Mouse (Mus musculus) forebrain, embryonic 12.5 days (tissue): ENCODE measurements around the gene Ercc6. TPM values are rescaled to one million over a fixed set of nuclear protein-coding genes. Genes with fewer than 3 reads are reported as not detected.
A peak's percentile ranks its signal among the peaks of the same experiment; 100 is the strongest.

Experiments used
- ATAC-seq: fragments of 200-750 bp; cut with Nextera tagmentation; 2 replicates; pipeline ENCODE4 v1.8.0; 2017; ENCODE audit warnings: moderate TSS enrichment; ENCODE audit not compliant: low FRiP score
- H3K27ac ChIP-seq: fragments of 300-500 bp; sonication (generic); 2 replicates; pipeline ENCODE4 v1.5.1; 2016; ENCODE audit warnings: mild to moderate bottlenecking
- H3K27me3 ChIP-seq: fragments of 300-500 bp; sonication (generic); 2 replicates; pipeline ENCODE4 v1.6.1; 2016; ENCODE audit warnings: mild to moderate bottlenecking
- H3K36me3 ChIP-seq: fragments of 300-500 bp; sonication (generic); replicated peaks from 2 replicates; pipeline ENCODE4 v1.6.1; 2016; ENCODE audit warnings: mild to moderate bottlenecking
- H3K4me1 ChIP-seq: fragments of 300-500 bp; sonication (generic); 2 replicates; pipeline ENCODE4 v1.6.1; 2016
- H3K4me2 ChIP-seq: fragments of 300-500 bp; sonication (generic); 2 replicates; pipeline ENCODE4 v1.6.1; 2016; ENCODE audit warnings: mild to moderate bottlenecking, moderate library complexity
- H3K4me3 ChIP-seq: fragments of 300-500 bp; sonication (generic); replicated peaks from 2 replicates; pipeline ENCODE4 v1.5.1; 2016; ENCODE audit warnings: mild to moderate bottlenecking
- H3K9ac ChIP-seq: fragments of 300-500 bp; sonication (generic); 2 replicates; pipeline ENCODE4 v1.6.1; 2016; ENCODE audit warnings: mild to moderate bottlenecking
- H3K9me3 ChIP-seq: fragments of 300-500 bp; sonication (generic); 2 replicates; pipeline ENCODE4 v1.6.1; 2016
- WGBS: fragments of 180-500 bp; shearing (Covaris S2); methylation state at CpG from one replicate; pipeline ENCODE4 v1.1.7; 2016; 5-methylcytosine and 5-hydroxymethylcytosine counted together
- polyA plus RNA-seq: library from polyadenylated mRNA; unstranded; fragments of >200 nt; fragmentation: Nextera tagmentation; extraction: Ambion mirVana; gene quantifications from 2 replicates; pipeline ENCODE4 v1.2.1, GENCODE M21; 2016

Gene Ercc6
- polyA plus RNA-seq, 1 experiment from 2014 or later: 30.4 TPM

GRCm38 (mm10) chr14:32543075-32543474 is 29.8 kb downstream of the Ercc6 start:
- Histone ChIP-seq H3K27ac (no peak overlapping the region), H3K36me3 (peaks cover 27% of the 10 kb centered on the region), H3K27me3 (no peaks in the 10 kb centered on the region)

GRCm38 (mm10) chr14:32546676-32547075 is 33.4 kb downstream of the Ercc6 start:
- H3K4me2 ChIP-seq: no peak overlapping the region
- H3K27ac ChIP-seq: no peak overlapping the region
- peaks cover 29% of the 10 kb centered on the region for H3K36me3 ChIP-seq
- H3K4me1 ChIP-seq: no peaks in the 10 kb centered on the region
- ATAC-seq: no peak
- no peak overlapping the region for H3K9ac ChIP-seq
- no peaks in the 10 kb centered on the region for H3K27me3 ChIP-seq
- H3K4me3 ChIP-seq: no peak overlapping the region
- no peaks in the 10 kb centered on the region for H3K9me3 ChIP-seq
- 81% methylated on average over 5 of the region's 5 CpGs for WGBS

More at GRCm38 (mm10) chr14:32543075-32543474, 29.8 kb downstream of the Ercc6 start:
- no peaks in the 10 kb centered on the region for H3K4me1 ChIP-seq
- no peak overlapping the region for H3K9ac ChIP-seq
- no peaks in the 10 kb centered on the region for H3K9me3 ChIP-seq
- no peak for ATAC-seq
- no peak overlapping the region for H3K4me3 ChIP-seq
- H3K4me2 ChIP-seq: no peak overlapping the region

- 80% methylated on average over 5 of the region's 5 CpGs for WGBS
- ATAC-seq: no peak
These were observed 38.5 kb downstream of the Ercc6 start for GRCm38 (mm10) chr14:32551854-32552253.

GRCm38 (mm10) chr14:32553198-32553903 is 40.0 kb downstream of the Ercc6 start:
- no peak overlapping the region for H3K9ac ChIP-seq
- no peaks in the 10 kb centered on the region for H3K4me1 ChIP-seq
- H3K27me3 ChIP-seq: no peaks in the 10 kb centered on the region
- WGBS: 62% methylated on average over 10 of the region's 10 CpGs
- H3K9me3 ChIP-seq: no peaks in the 10 kb centered on the region
- peaks cover 28% of the 10 kb centered on the region for H3K36me3 ChIP-seq
- H3K4me2 ChIP-seq: no peak overlapping the region
- H3K27ac ChIP-seq: no peak overlapping the region
- H3K4me3 ChIP-seq: no peak overlapping the region
- ATAC-seq: no peak

More at GRCm38 (mm10) chr14:32551854-32552253, 38.5 kb downstream of the Ercc6 start:
- Histone ChIP-seq H3K9me3 (no peaks in the 10 kb centered on the region), H3K27me3 (no peaks in the 10 kb centered on the region), H3K4me3 (no peak overlapping the region), H3K36me3 (peaks cover 25% of the 10 kb centered on the region), H3K9ac (no peak overlapping the region), H3K4me2 (no peak overlapping the region), H3K27ac (no peak overlapping the region), H3K4me1 (no peaks in the 10 kb centered on the region)

- H3K4me3 ChIP-seq: no peak overlapping the region
- H3K4me1 ChIP-seq: no peaks in the 10 kb centered on the region
- no peak overlapping the region for H3K9ac ChIP-seq
- H3K27ac ChIP-seq: no peak overlapping the region
- H3K9me3 ChIP-seq: no peaks in the 10 kb centered on the region
- no peaks in the 10 kb centered on the region for H3K27me3 ChIP-seq
- ATAC-seq: no peak
- H3K36me3 ChIP-seq: peaks cover 34% of the 10 kb centered on the region
- no peak overlapping the region for H3K4me2 ChIP-seq
- 86% methylated on average over 8 of the region's 8 CpGs for WGBS
These were observed 41.7 kb downstream of the Ercc6 start for GRCm38 (mm10) chr14:32554860-32555526.

- peaks cover 59% of the 10 kb centered on the region for H3K36me3 ChIP-seq
- no peak overlapping the region for H3K9ac ChIP-seq
- ATAC-seq: no peak
- H3K27ac ChIP-seq: no peak overlapping the region
- H3K9me3 ChIP-seq: no peaks in the 10 kb centered on the region
- H3K27me3 ChIP-seq: no peaks in the 10 kb centered on the region
- no peak overlapping the region for H3K4me3 ChIP-seq
- no peak overlapping the region for H3K4me2 ChIP-seq
- H3K4me1 ChIP-seq: no peaks in the 10 kb centered on the region
- 95% methylated on average over 3 of the region's 3 CpGs for WGBS
These were observed 48.1 kb downstream of the Ercc6 start for GRCm38 (mm10) chr14:32561428-32561827.

GRCm38 (mm10) chr14:32563661-32564060 is 50.3 kb downstream of the Ercc6 start:
- no peak overlapping the region for H3K4me2 ChIP-seq
- no peak overlapping the region for H3K4me3 ChIP-seq
- H3K27me3 ChIP-seq: no peaks in the 10 kb centered on the region
- H3K27ac ChIP-seq: no peak overlapping the region
- no peaks in the 10 kb centered on the region for H3K4me1 ChIP-seq
- no peak for ATAC-seq
- H3K9me3 ChIP-seq: no peaks in the 10 kb centered on the region
- WGBS: 92% methylated on average over 6 of the region's 6 CpGs
- H3K36me3 ChIP-seq: peaks cover 72% of the 10 kb centered on the region
- no peak overlapping the region for H3K9ac ChIP-seq

GRCm38 (mm10) chr14:32572519-32572918 is 59.2 kb downstream of the Ercc6 start:
- Histone ChIP-seq H3K9me3 (no peaks in the 10 kb centered on the region), H3K4me1 (no peaks in the 10 kb centered on the region), H3K9ac (no peak overlapping the region), H3K27ac (no peak overlapping the region), H3K27me3 (no peaks in the 10 kb centered on the region), H3K4me3 (no peak overlapping the region), H3K4me2 (no peak overlapping the region), H3K36me3 (peaks cover 69% of the 10 kb centered on the region)
- ATAC-seq: no peak
- 53% methylated on average over 8 of the region's 8 CpGs for WGBS

- Histone ChIP-seq H3K27ac (no peak overlapping the region), H3K9ac (no peak overlapping the region), H3K27me3 (no peaks in the 10 kb centered on the region), H3K4me2 (no peak overlapping the region), H3K9me3 (no peaks in the 10 kb centered on the region), H3K4me3 (no peak overlapping the region), H3K36me3 (peaks cover 35% of the 10 kb centered on the region), H3K4me1 (no peaks in the 10 kb centered on the region)
- 94% methylated on average over 2 of the region's 2 CpGs for WGBS
- ATAC-seq: no peak
These were observed 65.1 kb downstream of the Ercc6 start for GRCm38 (mm10) chr14:32578420-32578819.

GRCm38 (mm10) chr14:32583696-32584095 is 70.4 kb downstream of the Ercc6 start:
- 91% methylated on average over 9 of the region's 9 CpGs for WGBS

GRCm38 (mm10) chr14:32587013-32587784 is 73.9 kb downstream of the Ercc6 start:
- Histone ChIP-seq H3K27me3 (peaks cover 7% of the 10 kb centered on the region), H3K27ac (no peak overlapping the region), H3K9me3 (no peaks in the 10 kb centered on the region), H3K9ac (no peak overlapping the region), H3K4me3 (no peak overlapping the region), H3K4me1 (no peaks in the 10 kb centered on the region), H3K36me3 (no peaks in the 10 kb centered on the region), H3K4me2 (no peak overlapping the region)
- ATAC-seq: peak; percentile 41; the same call in 1 of the 2 replicates
- WGBS: 13% methylated on average over 10 of the region's 10 CpGs

More at GRCm38 (mm10) chr14:32583696-32584095, 70.4 kb downstream of the Ercc6 start:
- no peak for ATAC-seq
- no peaks in the 10 kb centered on the region for H3K4me1 ChIP-seq
- peaks cover 2% of the 10 kb centered on the region for H3K36me3 ChIP-seq
- H3K9ac ChIP-seq: no peak overlapping the region
- no peak overlapping the region for H3K4me2 ChIP-seq
- no peaks in the 10 kb centered on the region for H3K9me3 ChIP-seq
- no peaks in the 10 kb centered on the region for H3K27me3 ChIP-seq
- no peak overlapping the region for H3K4me3 ChIP-seq
- H3K27ac ChIP-seq: no peak overlapping the region

GRCm38 (mm10) chr14:32590377-32590776 is 77.1 kb downstream of the Ercc6 start:
- WGBS: 76% methylated on average over 3 of the region's 3 CpGs
- no peak for ATAC-seq
- Histone ChIP-seq H3K27ac (no peak overlapping the region), H3K36me3 (no peaks in the 10 kb centered on the region), H3K4me1 (no peaks in the 10 kb centered on the region), H3K9me3 (no peaks in the 10 kb centered on the region), H3K27me3 (peaks cover 36% of the 10 kb centered on the region), H3K4me2 (no peak overlapping the region), H3K4me3 (no peak overlapping the region), H3K9ac (no peak overlapping the region)
